Mouse (Mus musculus) mesoderm, embryonic 11.5 days (tissue): ENCODE data around the gene Casz1.

Experiments used
- DNase-seq: peaks from one replicate; pipeline ENCODE4 v3.0.0-alpha.2; 2012; ENCODE audit warnings: low read depth, low spot score

Gene Casz1

GRCm38 (mm10) chr4:148905295-148905694 lies 101.1 kb downstream of the Casz1 start:
- no peak for DNase-seq

GRCm38 (mm10) chr4:148906806-148907205 lies 102.6 kb downstream of the Casz1 start:
- no peak for DNase-seq

- peak; percentile 43 for DNase-seq
These were observed 104.0 kb downstream of the Casz1 start for GRCm38 (mm10) chr4:148908214-148908681.

GRCm38 (mm10) chr4:148908760-148909510 lies 104.7 kb downstream of the Casz1 start:
- DNase-seq, result no peak

GRCm38 (mm10) chr4:148909566-148909965 lies 105.3 kb downstream of the Casz1 start:
- DNase-seq, result no peak

- no peak for DNase-seq
These were observed 107.9 kb downstream of the Casz1 start for GRCm38 (mm10) chr4:148912134-148912533.

- no peak for DNase-seq
These were observed 108.8 kb downstream of the Casz1 start for GRCm38 (mm10) chr4:148912826-148913590.

GRCm38 (mm10) chr4:148914863-148915622 lies 110.8 kb downstream of the Casz1 start:
- DNase-seq, result peak; percentile 84

GRCm38 (mm10) chr4:148915849-148916248 lies 111.6 kb downstream of the Casz1 start:
- DNase-seq, result no peak

- DNase-seq, result no peak
These were observed 114.6 kb downstream of the Casz1 start for GRCm38 (mm10) chr4:148918707-148919447.

- no peak for DNase-seq
These were observed 116.4 kb downstream of the Casz1 start for GRCm38 (mm10) chr4:148920610-148921009.

- peak; percentile 40 for DNase-seq
These were observed 118.0 kb downstream of the Casz1 start for GRCm38 (mm10) chr4:148922221-148922700.

GRCm38 (mm10) chr4:148923414-148923813 lies 119.2 kb downstream of the Casz1 start:
- peak; percentile 39 for DNase-seq

GRCm38 (mm10) chr4:148923976-148924375 lies 119.7 kb downstream of the Casz1 start:
- DNase-seq, result no peak

- no peak for DNase-seq
These were observed 121.5 kb downstream of the Casz1 start for GRCm38 (mm10) chr4:148925589-148926359.

- DNase-seq, result peak; percentile 43
These were observed 122.2 kb downstream of the Casz1 start for GRCm38 (mm10) chr4:148926459-148926858.

GRCm38 (mm10) chr4:148928316-148928715 lies 124.1 kb downstream of the Casz1 start:
- DNase-seq, result no peak

- no peak for DNase-seq
These were observed 124.6 kb downstream of the Casz1 start for GRCm38 (mm10) chr4:148928876-148929275.

- no peak for DNase-seq
These were observed 126.5 kb downstream of the Casz1 start for GRCm38 (mm10) chr4:148930721-148931229.

GRCm38 (mm10) chr4:148933109-148933508 lies 128.9 kb downstream of the Casz1 start:
- no peak for DNase-seq
